8 mouse cellular contexts compared by ENCODE assay signal in the genomic region with DNA sequence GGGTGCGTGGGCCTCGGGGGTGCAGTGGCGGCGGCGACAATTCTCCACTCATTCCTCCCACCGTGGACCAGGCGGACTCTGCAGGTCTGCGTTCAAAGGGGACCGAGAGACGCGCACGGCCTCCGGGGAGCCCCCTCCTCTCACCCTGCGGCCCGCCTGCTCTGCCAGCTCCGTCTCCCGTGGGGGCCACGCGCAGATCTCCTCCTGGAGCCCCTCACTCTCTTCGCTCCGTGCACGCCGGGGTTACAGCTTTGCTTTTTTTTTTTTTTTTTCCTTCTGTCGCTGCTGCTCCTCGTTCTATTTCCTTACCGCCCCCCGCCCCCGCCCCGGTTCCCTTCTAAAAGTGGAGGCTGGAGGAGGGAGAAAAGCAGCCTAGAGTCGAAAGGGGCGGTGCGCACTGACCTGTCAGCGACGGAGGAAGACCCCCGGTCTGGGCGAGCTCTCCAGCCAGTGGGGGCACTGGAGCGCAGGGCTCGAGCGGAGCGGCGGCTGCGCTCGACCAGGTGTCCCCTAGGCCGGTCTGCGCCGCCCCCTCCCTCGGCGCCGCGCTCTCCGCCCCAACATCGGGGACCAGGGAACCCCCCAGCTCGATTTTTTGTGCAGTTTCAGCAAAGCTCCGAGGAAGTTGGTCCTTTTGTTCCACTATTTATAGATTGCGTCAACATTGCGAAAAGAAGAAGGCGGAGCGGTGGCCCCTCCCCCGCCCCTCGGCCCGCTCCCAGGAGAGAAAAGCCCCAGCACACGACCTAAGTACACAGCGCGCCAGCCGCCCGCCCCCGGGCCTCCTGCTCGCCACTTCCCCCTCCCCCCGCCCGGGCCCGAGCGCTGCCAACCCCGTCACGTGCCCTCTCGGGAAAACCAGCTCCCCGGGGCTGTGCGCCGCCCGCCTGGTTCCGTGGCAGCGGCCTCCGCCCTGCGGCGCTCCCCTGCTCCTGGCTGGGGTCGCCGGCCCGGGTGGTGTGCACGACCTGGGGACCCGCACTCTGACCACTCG.
DNase-seq lines count a peak whose midpoint lies in the region; ATAC-seq and TF ChIP-seq lines count a peak whose summit lies in the region.

No protein-coding gene starts in this region.

- H3K9me3 ChIP-seq in ES-Bruce4 (replicated peaks; ENCODE audit: control insufficient read depth, insufficient read depth, low read length, poor library complexity, severe bottlenecking): no peaks in the 10 kb centered on the region
- no peaks in the 10 kb centered on the region for H3K9me3 ChIP-seq in forebrain, embryonic 13.5 days (replicated peaks)
- no peaks in the 10 kb centered on the region for H3K9me3 ChIP-seq in liver, postnatal 0 days (ENCODE audit: low read length)
- no peaks in the 10 kb centered on the region for H3K9me3 ChIP-seq in neural tube, embryonic 13.5 days

- no peak for TF ChIP-seq CTCF in ES-Bruce4 (IDR thresholded peaks at IDR 0.05; ENCODE audit: low read depth, low read length)
- peak; percentile 2; the same call in 1 of the 2 replicates for TF ChIP-seq CTCF in liver, postnatal 0 days (IDR thresholded peaks at IDR 0.05; ENCODE audit: low read depth)

- H3K4me2 ChIP-seq in forebrain, embryonic 13.5 days: peak overlapping the region; percentile 96
- peak overlapping the region; percentile 98 for H3K4me2 ChIP-seq in liver, postnatal 0 days (ENCODE audit: low read depth, low read length)
- peak overlapping the region; percentile 91 for H3K4me2 ChIP-seq in neural tube, embryonic 13.5 days

- WGBS in forebrain, embryonic 13.5 days: under 1% methylated on average over 80 of the region's 90 CpGs
- 1% methylated on average over 54 of the region's 90 CpGs for WGBS in liver, postnatal 0 days (ENCODE audit: insufficient replicate concordance)
- WGBS in neural tube, embryonic 13.5 days: under 1% methylated on average over 87 of the region's 90 CpGs

- ATAC-seq in forebrain, embryonic 13.5 days: peak; percentile 87
- ATAC-seq in liver, postnatal 0 days: peak; percentile 75
- peak; percentile 82 for ATAC-seq in neural tube, embryonic 13.5 days (ENCODE audit: low read depth)

- H3K4me3 ChIP-seq in ES-Bruce4 (ENCODE audit: low read depth, low read length): peak overlapping the region; percentile 82
- peak overlapping the region; percentile 90 for H3K4me3 ChIP-seq in forebrain, embryonic 13.5 days
- peak overlapping the region; percentile 87 for H3K4me3 ChIP-seq in liver, postnatal 0 days (ENCODE audit: low read depth, low read length)
- H3K4me3 ChIP-seq in neural tube, embryonic 13.5 days: peak overlapping the region; percentile 84

- no peak overlapping the region for H3K27ac ChIP-seq in ES-Bruce4 (ENCODE audit: insufficient read depth, low read length)
- peak overlapping the region; percentile 97 for H3K27ac ChIP-seq in forebrain, embryonic 13.5 days
- peak overlapping the region; percentile 99 for H3K27ac ChIP-seq in liver, postnatal 0 days (ENCODE audit: low read depth)
- peak overlapping the region; percentile 96 for H3K27ac ChIP-seq in neural tube, embryonic 13.5 days (replicated peaks)

- H3K9ac ChIP-seq in ES-Bruce4 (ENCODE audit: low read depth, poor library complexity, severe bottlenecking): peak overlapping the region; percentile 75
- peak overlapping the region; percentile 96 for H3K9ac ChIP-seq in forebrain, embryonic 13.5 days
- peak overlapping the region; percentile 98 for H3K9ac ChIP-seq in liver, postnatal 0 days (replicated peaks)
- peak overlapping the region; percentile 86 for H3K9ac ChIP-seq in neural tube, embryonic 13.5 days

- intact Hi-C loops in heart, postnatal 10 days (cut with DNase I): loop anchor here (2.0 to 5.0 kb wide), 4 partner anchors 31 to 490 kb away; a partner anchor contains a TSS

- DNase-seq in c-Kit-positive CD71-positive TER-119-positive erythroid progenitor cells, embryonic 14.5 days (ENCODE audit: low spot score): peak; percentile 87
- DNase-seq in heart, postnatal 10 days: peak; percentile 93 to 94
- peak; percentile 91 for DNase-seq in layer of hippocampus, adult 11-12 months (ENCODE audit: low spot score)
- DNase-seq in liver, postnatal 0 days: peak; percentile 96
- DNase-seq in testis, postnatal 10 days (ENCODE audit: low spot score): peak; percentile 94

- TF ChIP-seq POLR2A in ES-Bruce4 (IDR thresholded peaks at IDR 0.05; ENCODE audit: insufficient read depth, low read length): no peak

- peaks cover 19% of the 10 kb centered on the region for H3K27me3 ChIP-seq in ES-Bruce4 (ENCODE audit: control insufficient read depth, insufficient read depth, low read length, poor library complexity, severe bottlenecking)
- peaks cover 25% of the 10 kb centered on the region for H3K27me3 ChIP-seq in forebrain, embryonic 13.5 days
- peaks cover 19% of the 10 kb centered on the region for H3K27me3 ChIP-seq in liver, postnatal 0 days (ENCODE audit: insufficient read depth, low read length)
- peaks cover 42% of the 10 kb centered on the region for H3K27me3 ChIP-seq in neural tube, embryonic 13.5 days

- H3K36me3 ChIP-seq in ES-Bruce4 (ENCODE audit: control insufficient read depth, insufficient read depth, low read length, poor library complexity, severe bottlenecking): no peaks in the 10 kb centered on the region
- 0 out of 2 replicates have a peak, but pooled peaks cover 2% of the 10 kb centered on the region for H3K36me3 ChIP-seq in forebrain, embryonic 13.5 days (ENCODE audit: poor library complexity, severe bottlenecking)
- peaks cover 7% of the 10 kb centered on the region; the same call in 1 of the 2 replicates for H3K36me3 ChIP-seq in liver, postnatal 0 days (replicated peaks; ENCODE audit: insufficient read depth, low read length)
- H3K36me3 ChIP-seq in neural tube, embryonic 13.5 days: no peaks in the 10 kb centered on the region

- H3K4me1 ChIP-seq in ES-Bruce4 (ENCODE audit: control insufficient read depth, insufficient read depth, low read length): no peaks in the 10 kb centered on the region
- peaks cover 56% of the 10 kb centered on the region for H3K4me1 ChIP-seq in forebrain, embryonic 13.5 days
- H3K4me1 ChIP-seq in liver, postnatal 0 days (ENCODE audit: insufficient read depth): peaks cover 30% of the 10 kb centered on the region
- H3K4me1 ChIP-seq in neural tube, embryonic 13.5 days (replicated peaks): peaks cover 46% of the 10 kb centered on the region

- no peak for TF ChIP-seq EP300 in ES-Bruce4 (IDR thresholded peaks at IDR 0.05; ENCODE audit: insufficient read depth, low read depth, low read length)
- TF ChIP-seq EP300 in liver, postnatal 0 days (IDR thresholded peaks at IDR 0.05; ENCODE audit: low read depth): peak; percentile 64
